Mouse (Mus musculus) heart, postnatal 0 days (tissue): ENCODE measurements around the gene Ehbp1l1. TPM values are rescaled to one million over a fixed set of nuclear protein-coding genes. Genes with fewer than 3 reads are reported as not detected.
A peak's percentile ranks its signal among the peaks of the same experiment; 100 is the strongest.

Experiments
- ATAC-seq: fragments of 200-750 bp; cut with Nextera tagmentation; 2 replicates; pipeline ENCODE4 v1.8.0; 2017; ENCODE audit warnings: low read depth, moderate number of reproducible peaks, moderate library complexity; ENCODE audit not compliant: insufficient read depth
- DNase-seq: peaks from one replicate; pipeline ENCODE4 v3.0.0-alpha.2; 2016; ENCODE audit warnings: low spot score
- H3K27ac ChIP-seq: fragments of 300-500 bp; sonication (generic); 2 replicates; pipeline ENCODE4 v1.5.1; 2014; ENCODE audit warnings: low read depth, mild to moderate bottlenecking
- H3K27me3 ChIP-seq: fragments of 300-500 bp; sonication (generic); 2 replicates; pipeline ENCODE4 v1.6.1; 2014; ENCODE audit warnings: low read length, mixed read lengths; ENCODE audit not compliant: control insufficient read depth, insufficient read depth
- H3K36me3 ChIP-seq: fragments of 300-500 bp; sonication (generic); replicated peaks from 2 replicates; pipeline ENCODE4 v1.6.1; 2014; ENCODE audit warnings: low read length, mixed read lengths; ENCODE audit not compliant: control insufficient read depth, insufficient read depth
- H3K4me1 ChIP-seq: fragments of 300-500 bp; sonication (generic); 2 replicates; pipeline ENCODE4 v1.6.1; 2014; ENCODE audit warnings: antibody characterized with exemption; ENCODE audit not compliant: control insufficient read depth, insufficient read depth
- H3K4me2 ChIP-seq: fragments of 300-500 bp; sonication (generic); 2 replicates; pipeline ENCODE4 v1.6.1; 2014; ENCODE audit warnings: low read depth, mild to moderate bottlenecking, low read length, moderate library complexity
- H3K4me3 ChIP-seq: fragments of 300-500 bp; sonication (generic); 2 replicates; pipeline ENCODE4 v1.5.1; 2014; ENCODE audit warnings: low read depth, low read length
- H3K9ac ChIP-seq: fragments of 300-500 bp; sonication (generic); replicated peaks from 2 replicates; pipeline ENCODE4 v1.6.1; 2014; ENCODE audit warnings: low read depth, low read length, mixed read lengths
- H3K9me3 ChIP-seq: fragments of 300-500 bp; sonication (generic); replicated peaks from 2 replicates; pipeline ENCODE4 v1.6.1; 2016; ENCODE audit warnings: low read length; ENCODE audit not compliant: control insufficient read depth
- CTCF ChIP-seq: IDR thresholded peaks from 2 replicates; pipeline ENCODE4 v1.5.1; 2016; ENCODE audit warnings: antibody characterized with exemption, control low read depth, low read depth
- EP300 ChIP-seq: IDR thresholded peaks from 2 replicates; pipeline ENCODE4 v1.6.1; 2016; ENCODE audit warnings: antibody characterized with exemption, low read depth
- WGBS: fragments of 180-500 bp; shearing (Covaris S2); extraction: QIAGEN DNeasy Blood & Tissue Kit; methylation state at CpG from one replicate; pipeline ENCODE4 v1.1.7; 2014; 5-methylcytosine and 5-hydroxymethylcytosine counted together
- polyA plus RNA-seq: library from polyadenylated mRNA; unstranded; fragments of >200 nt; fragmentation: Nextera tagmentation; extraction: Ambion mirVana; gene quantifications from 2 replicates; pipeline ENCODE4 v1.2.1, GENCODE M21; 2015
- total RNA-seq: library from RNA; depleted of rRNA; stranded (reverse); fragments of >200 nt; gene quantifications from 2 replicates; pipeline ENCODE4 v1.2.3, GENCODE M21; 2014; ENCODE audit warnings: low replicate concordance; rRNA removed

Gene Ehbp1l1
- 113 and 118 TPM in 2 replicates for total RNA-seq
- polyA plus RNA-seq = 86.5 and 111 TPM in 2 replicates

DNA sequence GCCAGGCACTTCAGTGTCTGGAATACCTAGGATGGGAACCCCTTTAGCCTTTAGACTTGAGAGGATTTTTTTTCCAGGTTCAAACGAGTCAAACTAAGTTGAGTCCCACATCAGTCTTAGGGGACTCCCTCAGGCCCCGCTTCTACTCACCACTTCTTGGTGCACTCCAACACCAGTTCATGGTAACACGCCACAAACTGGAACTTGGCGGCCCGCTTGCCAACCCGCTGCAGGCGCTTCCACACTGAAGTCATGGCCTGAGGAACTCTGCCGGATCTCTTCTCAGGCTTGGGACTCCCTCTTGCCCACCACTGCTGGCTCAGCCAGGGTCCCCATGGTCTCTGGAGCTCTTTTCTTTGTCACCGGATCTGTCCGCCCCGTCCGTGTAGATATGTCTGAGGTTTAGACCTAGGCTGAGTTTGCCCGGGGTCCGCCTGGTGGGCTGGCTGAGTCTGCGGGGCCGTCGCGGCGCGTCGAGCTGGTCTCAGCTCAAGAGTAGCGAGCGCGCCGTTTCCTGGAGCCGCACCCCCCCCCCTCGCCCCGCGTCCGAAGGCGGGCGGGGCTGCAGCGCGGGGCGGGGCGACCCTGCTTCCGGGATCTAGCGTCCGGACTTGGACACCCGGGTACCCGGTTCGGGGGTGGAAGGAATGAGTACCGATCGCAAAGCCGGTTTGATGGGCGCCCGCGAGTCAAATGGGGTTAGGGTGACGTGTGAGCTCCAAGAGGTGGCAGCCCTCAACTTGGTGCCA is at the start of gene Ehbp1l1:
TSS of gene Ehbp1l1 (minus strand) at position 551 of the 749 bp plus-strand sequence.
- DNase-seq (peak; percentile 64), ATAC-seq (peak; percentile 34)
- Histone ChIP-seq H3K4me3 (peak within 1 kb of the TSS; percentile 65), H3K4me1 (peaks cover 31% of the 10 kb centered on the region), H3K27ac (peak within 1 kb of the TSS; percentile 95), H3K36me3 (peaks cover 21% of the 10 kb centered on the region), H3K27me3 (no peaks in the 10 kb centered on the region), H3K9ac (peak within 1 kb of the TSS; percentile 85), H3K4me2 (peak within 1 kb of the TSS; percentile 86), H3K9me3 (no peaks in the 10 kb centered on the region)
- 1% methylated on average over 49 of the region's 49 CpGs for WGBS
- TF ChIP-seq CTCF (no peak), EP300 (no peak; the same call in 1 of the 2 replicates)

DNA sequence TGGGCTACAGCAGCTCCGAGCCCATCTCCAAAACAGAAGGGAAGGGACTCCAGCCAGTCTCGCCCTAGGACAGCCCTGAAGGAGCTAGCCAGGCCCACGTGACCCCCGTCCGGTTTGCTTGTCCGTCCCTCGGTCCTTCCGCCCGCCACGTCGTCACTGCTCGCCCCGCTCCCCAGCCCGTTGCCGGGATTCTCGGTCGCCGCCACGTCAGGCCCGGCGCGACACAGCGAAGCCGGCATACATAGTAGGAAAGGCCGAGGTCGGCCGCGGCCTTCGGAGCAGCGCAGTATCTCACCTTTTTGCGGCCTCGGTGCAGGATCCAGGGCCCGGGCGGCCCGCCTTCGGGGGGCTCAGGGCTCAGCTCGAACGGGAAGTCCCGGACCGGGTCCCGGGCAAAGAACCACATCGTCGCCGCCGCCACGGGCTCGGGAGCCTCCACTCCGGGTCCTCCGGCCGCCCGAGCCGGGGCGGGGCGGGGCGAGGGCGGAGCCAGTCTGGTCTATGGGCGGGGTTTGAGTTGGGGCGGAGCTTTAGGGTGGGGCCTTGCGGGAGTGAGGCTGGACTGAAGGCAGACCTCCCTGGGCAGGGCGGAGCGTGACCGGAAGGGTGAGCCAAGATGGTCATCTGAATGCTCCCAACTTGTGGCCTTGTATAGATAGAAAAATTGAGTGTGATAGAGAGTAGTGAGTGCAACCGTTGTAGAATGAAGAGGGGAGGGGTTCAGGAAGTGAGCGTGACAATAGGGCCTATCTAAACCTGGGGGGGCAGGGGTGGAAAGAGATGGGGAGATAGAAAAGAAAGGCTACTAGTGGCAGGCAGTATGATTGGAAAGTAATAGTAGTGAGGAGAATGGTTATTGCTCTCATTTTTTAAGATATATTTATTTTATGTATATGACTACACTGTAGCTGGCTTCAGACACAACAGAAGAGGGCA is 45.1 kb upstream of the Ehbp1l1 start, which contains the start of gene Scyl1:
TSS of gene Scyl1 (minus strand) at position 495 of the 936 bp plus-strand sequence.
- peaks cover 11% of the 10 kb centered on the region for H3K4me1 ChIP-seq
- no peaks in the 10 kb centered on the region for H3K27me3 ChIP-seq
- under 1% methylated on average over 64 of the region's 64 CpGs for WGBS
- DNase-seq (peak; percentile 90), ATAC-seq (peak; percentile 99)
- H3K4me3 ChIP-seq = peak within 1 kb of the TSS; percentile 73
- H3K9me3 ChIP-seq = no peaks in the 10 kb centered on the region
- TF ChIP-seq CTCF (no peak), EP300 (peak; percentile 6; the same call in 1 of the 2 replicates)
- H3K4me2 ChIP-seq = peak within 1 kb of the TSS; percentile 89
- H3K27ac ChIP-seq = peak within 1 kb of the TSS; percentile 84
- H3K36me3 ChIP-seq = peaks cover 32% of the 10 kb centered on the region
- H3K9ac ChIP-seq = peak within 1 kb of the TSS; percentile 72

DNA sequence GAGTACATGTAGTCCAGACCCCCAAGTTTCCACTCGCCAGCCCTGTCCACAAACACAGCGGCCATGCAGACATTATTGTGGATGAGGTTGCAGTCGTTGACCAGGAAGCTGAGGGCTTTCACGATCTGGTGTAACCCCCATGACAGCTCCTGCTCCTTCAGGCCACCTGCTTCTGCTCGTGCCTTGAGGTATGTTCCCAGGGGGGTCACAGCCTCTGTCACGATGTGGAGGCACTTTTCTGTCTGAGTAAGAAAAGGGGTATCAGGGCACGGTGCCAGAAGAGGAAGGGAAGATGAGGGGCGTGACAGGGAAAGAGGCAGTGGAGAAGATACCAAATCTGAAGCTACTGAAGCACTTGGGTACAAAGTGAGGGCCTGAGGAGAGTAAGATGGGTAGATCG is 44.2 kb upstream of the Ehbp1l1 start:
- peaks cover 40% of the 10 kb centered on the region for H3K36me3 ChIP-seq
- H3K4me2 ChIP-seq = peak overlapping the region; percentile 89
- peak overlapping the region; percentile 73 for H3K4me3 ChIP-seq
- H3K9me3 ChIP-seq = no peaks in the 10 kb centered on the region
- DNase-seq (no peak), ATAC-seq (no peak)
- no peaks in the 10 kb centered on the region for H3K27me3 ChIP-seq
- 34% methylated on average over 9 of the region's 9 CpGs for WGBS
- H3K27ac ChIP-seq = peak overlapping the region; percentile 84
- peaks cover 11% of the 10 kb centered on the region for H3K4me1 ChIP-seq
- TF ChIP-seq EP300 = no peak
- TF ChIP-seq CTCF = no peak
- H3K9ac ChIP-seq = peak overlapping the region; percentile 72

DNA sequence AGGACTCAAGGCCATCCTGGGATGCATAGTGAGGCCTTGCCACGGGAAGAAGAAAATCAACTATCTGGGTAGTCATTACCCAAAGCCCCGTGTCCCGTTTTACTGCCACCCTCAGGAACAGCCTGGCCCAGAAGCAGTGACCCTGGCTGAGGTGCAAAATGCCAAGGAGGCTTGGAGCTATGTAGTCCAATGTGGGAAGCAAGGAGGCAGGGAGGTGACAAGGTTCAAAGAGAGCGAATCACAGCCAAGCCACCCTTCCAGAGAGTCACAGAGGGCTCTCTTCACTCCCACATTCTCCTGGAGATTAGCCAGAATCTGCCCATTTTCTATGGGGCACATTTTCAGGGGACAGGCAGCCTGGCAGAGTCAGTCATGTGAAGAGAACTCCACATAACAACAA is 41.2 kb upstream of the Ehbp1l1 start:
- H3K4me1 ChIP-seq = peaks cover 11% of the 10 kb centered on the region
- H3K36me3 ChIP-seq = peaks cover 68% of the 10 kb centered on the region
- DNase-seq = no peak
- no peak overlapping the region for H3K4me2 ChIP-seq
- no peak overlapping the region for H3K27ac ChIP-seq
- WGBS = 86% methylated on average over 4 of the region's 4 CpGs
- no peak for ATAC-seq
- H3K9me3 ChIP-seq = no peaks in the 10 kb centered on the region
- no peak overlapping the region for H3K9ac ChIP-seq
- no peak overlapping the region for H3K4me3 ChIP-seq
- TF ChIP-seq CTCF = no peak
- no peaks in the 10 kb centered on the region for H3K27me3 ChIP-seq

DNA sequence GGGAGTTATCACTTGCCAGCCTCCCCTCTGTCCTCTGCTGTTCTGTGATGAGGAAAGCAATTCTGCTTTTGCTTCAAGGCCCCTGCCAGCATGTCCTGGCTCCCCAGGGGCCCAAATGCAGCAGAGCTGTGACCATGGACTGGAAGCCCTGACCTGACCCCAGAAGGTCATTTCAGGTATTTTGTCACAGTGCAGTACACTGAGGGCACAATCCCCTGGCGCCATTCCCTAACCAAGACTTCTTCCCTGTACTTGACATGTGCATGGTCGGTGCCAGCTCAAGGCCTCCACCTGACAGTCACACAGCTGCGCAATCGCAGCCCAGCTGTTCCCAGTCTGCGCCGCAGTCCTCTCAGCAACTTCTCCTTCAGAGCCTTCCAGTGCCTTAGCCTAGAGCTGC is 37.0 kb upstream of the Ehbp1l1 start:
- no peak overlapping the region for H3K9ac ChIP-seq
- H3K4me2 ChIP-seq = no peak overlapping the region
- no peak overlapping the region for H3K27ac ChIP-seq
- H3K9me3 ChIP-seq = no peaks in the 10 kb centered on the region
- 95% methylated on average over 6 of the region's 6 CpGs for WGBS
- peaks cover 98% of the 10 kb centered on the region for H3K36me3 ChIP-seq
- DNase-seq (no peak), ATAC-seq (no peak)
- no peaks in the 10 kb centered on the region for H3K27me3 ChIP-seq
- TF ChIP-seq CTCF (no peak), EP300 (no peak)
- H3K4me3 ChIP-seq = no peak overlapping the region
- H3K4me1 ChIP-seq = no peaks in the 10 kb centered on the region
